Comparison of ENCODE assay signal across 8 mouse cellular contexts in genomic region chr9:37460961-37461340, GRCm38 (mm10). TPM values are rescaled to one million over a fixed set of nuclear protein-coding genes. Genes with fewer than 3 reads are reported as not detected.
A peak's percentile ranks its signal among the peaks of the same experiment; 100 is the strongest.
DNase-seq lines count a peak whose midpoint lies in the region; ATAC-seq and TF ChIP-seq lines count a peak whose summit lies in the region.

No protein-coding gene starts in this region.

- ATAC-seq in heart, embryonic 15.5 days (replicated peaks; ENCODE audit: insufficient number of reproducible peaks, insufficient read depth, low FRiP score, low read depth): no peak
- ATAC-seq in forebrain, embryonic 16.5 days: no peak
- no peak for ATAC-seq in liver, postnatal 0 days
- ATAC-seq in megakaryocyte progenitor cell, adult 5-6 weeks (replicated peaks; ENCODE audit: poor library complexity): no peak

- WGBS in heart, embryonic 15.5 days: 10% methylated on average over 5 of the region's 5 CpGs
- 9% methylated on average over 5 of the region's 5 CpGs for WGBS in forebrain, embryonic 16.5 days
- 13% methylated on average over 5 of the region's 5 CpGs for WGBS in liver, postnatal 0 days (ENCODE audit: insufficient replicate concordance)

- intact Hi-C loops in left cerebral cortex, postnatal 25 days (cut with DNase I): loop anchor here (2.0 kb wide), 2 partner anchors 30 to 84 kb away; no protein-coding TSS in a partner anchor

- peak overlapping the region; percentile 82 for H3K4me2 ChIP-seq in heart, embryonic 15.5 days
- H3K4me2 ChIP-seq in forebrain, embryonic 16.5 days (ENCODE audit: low read length): peak overlapping the region; percentile 97
- H3K4me2 ChIP-seq in liver, postnatal 0 days (ENCODE audit: low read depth, low read length): peak overlapping the region; percentile 62

- H3K36me3 ChIP-seq in heart, embryonic 15.5 days: no peaks in the 10 kb centered on the region
- H3K36me3 ChIP-seq in ES-E14 (ENCODE audit: control insufficient read depth, insufficient read depth, low read length, poor library complexity, severe bottlenecking): no peaks in the 10 kb centered on the region
- no peaks in the 10 kb centered on the region for H3K36me3 ChIP-seq in forebrain, embryonic 16.5 days (ENCODE audit: control insufficient read depth, insufficient read depth)
- no peaks in the 10 kb centered on the region for H3K36me3 ChIP-seq in liver, postnatal 0 days (replicated peaks; ENCODE audit: insufficient read depth, low read length)

- H3K9ac ChIP-seq in heart, embryonic 15.5 days: no peak overlapping the region
- H3K9ac ChIP-seq in ES-E14 (ENCODE audit: insufficient read depth, low read depth, low read length, poor library complexity, severe bottlenecking): no peak overlapping the region
- peak overlapping the region; percentile 96 for H3K9ac ChIP-seq in forebrain, embryonic 16.5 days (replicated peaks; ENCODE audit: low read depth, low read length)
- H3K9ac ChIP-seq in liver, postnatal 0 days (replicated peaks): no peak overlapping the region

- no peak for TF ChIP-seq EP300 in liver, postnatal 0 days (IDR thresholded peaks at IDR 0.05; ENCODE audit: low read depth)

- in situ Hi-C loops in ES-E14 (cut with MboI; ENCODE audit: low sequenced_read_pairs in 2 of 2, unreplicated experiment in 2 of 2): no loop called here

- no peak for DNase-seq in heart, adult 8-10 months (ENCODE audit: low spot score)
- no peak for DNase-seq in ES-E14 (ENCODE audit: low read depth, low spot score)
- DNase-seq in liver, postnatal 0 days: no peak
- DNase-seq in left cerebral cortex, postnatal 25 days (ENCODE audit: low spot score in 2 of 2): no peak
- DNase-seq in spleen, adult 12 weeks (ENCODE audit: low spot score): no peak

- no peak for TF ChIP-seq CTCF in liver, postnatal 0 days (IDR thresholded peaks at IDR 0.05; ENCODE audit: low read depth)

- H3K4me3 ChIP-seq in heart, embryonic 15.5 days: peak overlapping the region; percentile 54
- H3K4me3 ChIP-seq in ES-E14 (ENCODE audit: insufficient read depth in 1 of 2, low read depth in 1 of 2, low read length in 2 of 2, poor library complexity in 1 of 2, severe bottlenecking in 1 of 2): peak overlapping the region; percentile 62; a peak in 1 of 4 replicates
- H3K4me3 ChIP-seq in forebrain, embryonic 16.5 days (replicated peaks; ENCODE audit: low read length): peak overlapping the region; percentile 72
- no peak overlapping the region for H3K4me3 ChIP-seq in liver, postnatal 0 days (ENCODE audit: low read depth, low read length)

- peaks cover 67% of the 10 kb centered on the region for H3K27me3 ChIP-seq in heart, embryonic 15.5 days
- peaks cover 6% of the 10 kb centered on the region; the same call in 1 of the 2 replicates for H3K27me3 ChIP-seq in forebrain, embryonic 16.5 days (replicated peaks; ENCODE audit: control insufficient read depth, insufficient read depth, low read length)
- peaks cover 68% of the 10 kb centered on the region for H3K27me3 ChIP-seq in liver, postnatal 0 days (ENCODE audit: insufficient read depth, low read length)

- H3K4me1 ChIP-seq in heart, embryonic 15.5 days (replicated peaks): peaks cover 22% of the 10 kb centered on the region
- H3K4me1 ChIP-seq in ES-E14 (ENCODE audit: control insufficient read depth in 2 of 2, insufficient read depth in 2 of 2, low read length in 2 of 2, poor library complexity in 1 of 2): peaks cover 3 to 5% of the 10 kb centered on the region in 2 experiments; a peak in 2 of 4 replicates
- H3K4me1 ChIP-seq in forebrain, embryonic 16.5 days (replicated peaks; ENCODE audit: control insufficient read depth, insufficient read depth, low read length): peaks cover 42% of the 10 kb centered on the region
- H3K4me1 ChIP-seq in liver, postnatal 0 days (ENCODE audit: insufficient read depth): peaks cover 7% of the 10 kb centered on the region

- H3K9me3 ChIP-seq in heart, embryonic 15.5 days (replicated peaks): no peaks in the 10 kb centered on the region
- H3K9me3 ChIP-seq in ES-E14 (ENCODE audit: control insufficient read depth, insufficient read depth, low read depth, low read length): no peaks in the 10 kb centered on the region
- H3K9me3 ChIP-seq in forebrain, embryonic 16.5 days (ENCODE audit: control insufficient read depth, low read length): no peaks in the 10 kb centered on the region
- H3K9me3 ChIP-seq in liver, postnatal 0 days (ENCODE audit: low read length): no peaks in the 10 kb centered on the region

- no peak overlapping the region for H3K27ac ChIP-seq in heart, embryonic 15.5 days
- no peak overlapping the region for H3K27ac ChIP-seq in ES-E14 (ENCODE audit: insufficient read depth, low read depth, low read length, poor library complexity, severe bottlenecking)
- H3K27ac ChIP-seq in forebrain, embryonic 16.5 days (ENCODE audit: low read length): peak overlapping the region; percentile 75
- H3K27ac ChIP-seq in liver, postnatal 0 days (ENCODE audit: low read depth): no peak overlapping the region

TF ChIP-seq in ES-E14, 5 proteins besides CTCF, POLR2A, EP300 and RAD21:
- TF ChIP-seq MAFK (IDR thresholded peaks at IDR 0.05; ENCODE audit: insufficient read depth, low read depth, low read length): no peak

RNA-seq across cellular contexts. Expression of gene Robo3, which starts 27.9 kb away (rescaled TPM):
- polyA plus RNA-seq in heart, embryonic 15.5 days (2015; fragmentation: Nextera tagmentation; extraction: Ambion mirVana): 0.11 and 0.13 TPM in 2 replicates
- not detected for total RNA-seq in heart, adult 8-10 months (2022)
- 1.2 and 1.4 TPM in 2 replicates for total RNA-seq in ES-E14 (2012; rRNA removed)
- 1.1 and 3.3 TPM in 2 replicates for polyA plus RNA-seq in forebrain, embryonic 16.5 days (2015; fragmentation: Nextera tagmentation; extraction: Ambion mirVana)
- 0.05 and 0.06 TPM in 2 replicates for polyA plus RNA-seq in liver, postnatal 0 days (2015; fragmentation: Nextera tagmentation; extraction: Ambion mirVana)
- 0.07 and 0.32 TPM in 2 replicates for total RNA-seq in megakaryocyte progenitor cell, adult 5-6 weeks (2015)
- total RNA-seq in megakaryocyte progenitor cell, adult 5-6 weeks (2017): 0.10 TPM in 1 of 2 replicates, not detected in the other
- 10 to 100 TPM; 33.4 to 33.6 TPM for total RNA-seq in left cerebral cortex, postnatal 25 days (2021)

RNA-seq across cellular contexts. Expression of gene Msantd2, which starts 28.2 kb away (rescaled TPM):
- polyA plus RNA-seq in heart, embryonic 15.5 days (2015; fragmentation: Nextera tagmentation; extraction: Ambion mirVana): 9.5 and 14.8 TPM in 2 replicates
- total RNA-seq in heart, adult 8-10 months (2022): 1 to 10 TPM; 3.5 to 7.7 (median 5.4) TPM
- 66.9 and 81.3 TPM in 2 replicates for total RNA-seq in ES-E14 (2012; rRNA removed)
- 34.0 and 34.8 TPM in 2 replicates for polyA plus RNA-seq in forebrain, embryonic 16.5 days (2015; fragmentation: Nextera tagmentation; extraction: Ambion mirVana)
- 3.0 and 3.3 TPM in 2 replicates for polyA plus RNA-seq in liver, postnatal 0 days (2015; fragmentation: Nextera tagmentation; extraction: Ambion mirVana)
- total RNA-seq in megakaryocyte progenitor cell, adult 5-6 weeks (2015): 14.8 and 18.3 TPM in 2 replicates
- total RNA-seq in megakaryocyte progenitor cell, adult 5-6 weeks (2017): 21.9 and 40.8 TPM in 2 replicates
- total RNA-seq in left cerebral cortex, postnatal 25 days (2021): 10 to 100 TPM; 20.9 to 23.0 TPM

RNA-seq across cellular contexts. Expression of gene Robo4, which starts 59.3 kb away (rescaled TPM):
- polyA plus RNA-seq in heart, embryonic 15.5 days (2015; fragmentation: Nextera tagmentation; extraction: Ambion mirVana): 9.2 and 10.8 TPM in 2 replicates
- 10 to 100 TPM; 21.3 to 39.4 (median 32.2) TPM for total RNA-seq in heart, adult 8-10 months (2022)
- 10.8 and 11.2 TPM in 2 replicates for total RNA-seq in ES-E14 (2012; rRNA removed)
- 4.5 and 4.6 TPM in 2 replicates for polyA plus RNA-seq in forebrain, embryonic 16.5 days (2015; fragmentation: Nextera tagmentation; extraction: Ambion mirVana)
- 2.5 and 3.5 TPM in 2 replicates for polyA plus RNA-seq in liver, postnatal 0 days (2015; fragmentation: Nextera tagmentation; extraction: Ambion mirVana)
- total RNA-seq in megakaryocyte progenitor cell, adult 5-6 weeks (2015): 0.17 and 0.86 TPM in 2 replicates
- 0.30 TPM in 1 of 2 replicates, not detected in the other for total RNA-seq in megakaryocyte progenitor cell, adult 5-6 weeks (2017)
- 1 to 10 TPM; 6.7 to 7.3 TPM for total RNA-seq in left cerebral cortex, postnatal 25 days (2021)

Comparison
In these comparisons a context has a peak if more than half of its experiments do, and no peak if none do; other contexts are left out.
1. RNA of gene Robo3, which starts 27.9 kb away (total RNA-seq): 33.4 to 33.6 TPM in left cerebral cortex, postnatal 25 days; 1.2 to 1.4 TPM in ES-E14, 0.07 to 0.32 TPM in megakaryocyte progenitor cell, adult 5-6 weeks and not detected in heart, adult 8-10 months; every median in the first group is over 10 times any median in the second.
2. Peak in every context shown above with its lines, with median percentiles within 50 percentile points of each other: H3K4me2 ChIP-seq.